Mouse (Mus musculus) embryonic facial prominence, embryonic 11.5 days (tissue): ENCODE results near the gene Ccdc36. TPM values are rescaled to one million over a fixed set of nuclear protein-coding genes. Genes with fewer than 3 reads are reported as not detected.

Experiments used
- ATAC-seq: fragments of 200-750 bp; cut with Nextera tagmentation; replicated peaks from 2 replicates; pipeline ENCODE4 v1.8.0; 2017; ENCODE audit warnings: low read depth; ENCODE audit not compliant: insufficient number of reproducible peaks, low FRiP score, low TSS enrichment
- DNase-seq: peaks from one replicate; pipeline ENCODE4 v3.0.0-alpha.2; 2015; ENCODE audit warnings: low spot score
- H3K27ac ChIP-seq: fragments of 300-500 bp; sonication (generic); replicated peaks from 2 replicates; pipeline ENCODE4 v1.5.1; 2014; ENCODE audit warnings: mild to moderate bottlenecking, low read depth, low read length, control low read depth
- H3K27me3 ChIP-seq: fragments of 300-500 bp; sonication (generic); 2 replicates; pipeline ENCODE4 v1.6.1; 2014; ENCODE audit warnings: mild to moderate bottlenecking, low read length, moderate library complexity, mixed read lengths; ENCODE audit not compliant: control insufficient read depth, insufficient read depth
- H3K36me3 ChIP-seq: fragments of 300-500 bp; sonication (generic); replicated peaks from 2 replicates; pipeline ENCODE4 v1.6.1; 2014; ENCODE audit warnings: low read depth, mild to moderate bottlenecking, low read length, moderate library complexity, mixed read lengths; ENCODE audit not compliant: control insufficient read depth, insufficient read depth
- H3K4me1 ChIP-seq: fragments of 300-500 bp; sonication (generic); 2 replicates; pipeline ENCODE4 v1.6.1; 2014; ENCODE audit warnings: low read length, mixed read lengths; ENCODE audit not compliant: control insufficient read depth, insufficient read depth
- H3K4me2 ChIP-seq: fragments of 300-500 bp; sonication (generic); 2 replicates; pipeline ENCODE4 v1.6.1; 2014; ENCODE audit warnings: low read depth, mild to moderate bottlenecking, control low read depth, low read length, moderate library complexity
- H3K4me3 ChIP-seq: fragments of 300-500 bp; sonication (generic); 2 replicates; pipeline ENCODE4 v1.5.1; 2014; ENCODE audit warnings: low read depth, low read length, control low read depth
- H3K9ac ChIP-seq: fragments of 300-500 bp; sonication (generic); replicated peaks from 2 replicates; pipeline ENCODE4 v1.6.1; 2014; ENCODE audit warnings: mild to moderate bottlenecking, control low read depth, low read length
- H3K9me3 ChIP-seq: fragments of 300-500 bp; sonication (generic); replicated peaks from 2 replicates; pipeline ENCODE4 v1.6.1; 2016; ENCODE audit warnings: mild to moderate bottlenecking, low read length, inconsistent platforms, mixed read lengths; ENCODE audit not compliant: control insufficient read depth
- WGBS: fragments of 180-500 bp; shearing (Covaris S2); extraction: QIAGEN DNeasy Blood & Tissue Kit; methylation state at CpG from one replicate; pipeline ENCODE4 v1.1.7; 2014; 5-methylcytosine and 5-hydroxymethylcytosine counted together
- polyA plus RNA-seq: library from polyadenylated mRNA; unstranded; fragments of >200 nt; fragmentation: Nextera tagmentation; extraction: Ambion mirVana; gene quantifications from 2 replicates; pipeline ENCODE4 v1.2.1, GENCODE M21; 2014

Ccdc36 gene
- polyA plus RNA-seq, 1 experiment from 2014 or later: 1.7 TPM

GRCm38 (mm10) chr9:108452911-108453310 lies 24.6 kb upstream of the Ccdc36 start:
- WGBS: 47% methylated on average over 6 of the region's 6 CpGs
- no peak for DNase-seq
- no peaks in the 10 kb centered on the region for H3K27me3 ChIP-seq
- H3K27ac ChIP-seq: peak overlapping the region; percentile 41; the same call in 1 of the 2 replicates
- H3K9me3 ChIP-seq: no peaks in the 10 kb centered on the region
- H3K4me1 ChIP-seq: peaks cover 9% of the 10 kb centered on the region; the same call in 1 of the 2 replicates
- peak overlapping the region; percentile 64 for H3K9ac ChIP-seq
- peak overlapping the region; percentile 52 for H3K4me3 ChIP-seq
- peak overlapping the region; percentile 83 for H3K4me2 ChIP-seq
- no peaks in the 10 kb centered on the region for H3K36me3 ChIP-seq
- ATAC-seq: no peak; the same call in 1 of the 2 replicates

GRCm38 (mm10) chr9:108452291-108452906 lies 24.1 kb upstream of the Ccdc36 start:
- peak overlapping the region; percentile 83 for H3K4me2 ChIP-seq
- under 1% methylated on average over 40 of the region's 40 CpGs for WGBS
- DNase-seq: peak; percentile 95
- H3K4me1 ChIP-seq: peaks cover 9% of the 10 kb centered on the region; the same call in 1 of the 2 replicates
- H3K4me3 ChIP-seq: peak overlapping the region; percentile 52
- peak; percentile 81 for ATAC-seq
- H3K27ac ChIP-seq: peak overlapping the region; percentile 41
- no peaks in the 10 kb centered on the region for H3K9me3 ChIP-seq
- no peaks in the 10 kb centered on the region for H3K27me3 ChIP-seq
- H3K9ac ChIP-seq: peak overlapping the region; percentile 64
- H3K36me3 ChIP-seq: no peaks in the 10 kb centered on the region

- H3K9ac ChIP-seq: peak overlapping the region; percentile 64
- ATAC-seq (no peak), DNase-seq (no peak)
- H3K4me3 ChIP-seq: peak overlapping the region; percentile 52
- no peak overlapping the region for H3K27ac ChIP-seq
- H3K27me3 ChIP-seq: no peaks in the 10 kb centered on the region
- H3K4me2 ChIP-seq: peak overlapping the region; percentile 83
- H3K9me3 ChIP-seq: no peaks in the 10 kb centered on the region
- H3K4me1 ChIP-seq: peaks cover 9% of the 10 kb centered on the region; the same call in 1 of the 2 replicates
- WGBS: 52% methylated on average over 6 of the region's 6 CpGs
- no peaks in the 10 kb centered on the region for H3K36me3 ChIP-seq
Measured at GRCm38 (mm10) chr9:108451519-108452160, 23.4 kb upstream of the Ccdc36 start.

GRCm38 (mm10) chr9:108451170-108451493 lies 22.8 kb upstream of the Ccdc36 start:
- Histone ChIP-seq H3K27ac (peak overlapping the region; percentile 58; the same call in 1 of the 2 replicates), H3K4me1 (peaks cover 9% of the 10 kb centered on the region; the same call in 1 of the 2 replicates), H3K4me2 (peak overlapping the region; percentile 17), H3K4me3 (0 out of 2 replicates have a peak overlapping the region, but pooled peaks have one; percentile 1), H3K27me3 (no peaks in the 10 kb centered on the region), H3K36me3 (no peaks in the 10 kb centered on the region), H3K9me3 (no peaks in the 10 kb centered on the region), H3K9ac (no peak overlapping the region)
- ATAC-seq (no peak), DNase-seq (no peak)
- 93% methylated on average over 6 of the region's 6 CpGs for WGBS

GRCm38 (mm10) chr9:108450292-108451169 lies 22.2 kb upstream of the Ccdc36 start:
- DNase-seq (peak; percentile 64), ATAC-seq (peak; percentile 45)
- WGBS: 73% methylated on average over 21 of the region's 21 CpGs
- H3K27me3 ChIP-seq: no peaks in the 10 kb centered on the region
- H3K36me3 ChIP-seq: no peaks in the 10 kb centered on the region
- 0 out of 2 replicates have a peak overlapping the region, but pooled peaks have one; percentile 18 for H3K9ac ChIP-seq
- peak overlapping the region; percentile 58 for H3K27ac ChIP-seq
- peaks cover 9% of the 10 kb centered on the region; the same call in 1 of the 2 replicates for H3K4me1 ChIP-seq
- peak overlapping the region; percentile 17 for H3K4me2 ChIP-seq
- no peaks in the 10 kb centered on the region for H3K9me3 ChIP-seq
- 0 out of 2 replicates have a peak overlapping the region, but pooled peaks have one; percentile 1 for H3K4me3 ChIP-seq

- Histone ChIP-seq H3K4me2 (0 out of 2 replicates have a peak overlapping the region, but pooled peaks have one; percentile 16), H3K9me3 (no peaks in the 10 kb centered on the region), H3K9ac (peak overlapping the region; percentile 1; the same call in 1 of the 2 replicates), H3K27ac (no peak overlapping the region), H3K4me3 (no peak overlapping the region), H3K27me3 (no peaks in the 10 kb centered on the region), H3K36me3 (no peaks in the 10 kb centered on the region), H3K4me1 (peaks cover 9% of the 10 kb centered on the region; the same call in 1 of the 2 replicates)
- DNase-seq (peak; percentile 84), ATAC-seq (peak; percentile 42)
- 39% methylated on average over 4 of the region's 4 CpGs for WGBS
Measured at GRCm38 (mm10) chr9:108449860-108450259, 21.6 kb upstream of the Ccdc36 start.

GRCm38 (mm10) chr9:108445125-108445524 lies 16.8 kb upstream of the Ccdc36 start:
- H3K4me1 ChIP-seq: peaks cover 3% of the 10 kb centered on the region; the same call in 1 of the 2 replicates
- H3K36me3 ChIP-seq: no peaks in the 10 kb centered on the region
- no peak overlapping the region for H3K27ac ChIP-seq
- H3K27me3 ChIP-seq: no peaks in the 10 kb centered on the region
- DNase-seq (no peak), ATAC-seq (no peak)
- H3K9ac ChIP-seq: no peak overlapping the region
- WGBS: 60% methylated on average over 9 of the region's 9 CpGs
- no peak overlapping the region for H3K4me2 ChIP-seq
- no peak overlapping the region for H3K4me3 ChIP-seq
- H3K9me3 ChIP-seq: no peaks in the 10 kb centered on the region
